Mouse (Mus musculus) erythroblast, embryonic 14.5 days (primary cell): ENCODE results near the gene Foxp1.

Source experiments
- GATA1 ChIP-seq: IDR thresholded peaks from 2 replicates; pipeline ENCODE4 v1.6.1; 2012; ENCODE audit warnings: low read length, inconsistent platforms, mixed read lengths
- TAL1 ChIP-seq: IDR thresholded peaks from 3 replicates; pipeline ENCODE4 v1.6.1; 2012; ENCODE audit warnings: low read length, inconsistent platforms, mixed read lengths

- TF ChIP-seq GATA1, result no peak
- TF ChIP-seq TAL1, result no peak
These were observed 19.8 kb downstream of the Foxp1 start for GRCm38 (mm10) chr6:99502727-99503126.
